Mouse (Mus musculus): ENCODE results near the gene Prkcd.
A peak's percentile ranks its signal among the peaks of the same experiment; 100 is the strongest.

The Prkcd gene

GRCm38 (mm10) chr14:30633708-30634107, 7.7 kb upstream of the Prkcd start:
- no peak for DNase-seq

DNA sequence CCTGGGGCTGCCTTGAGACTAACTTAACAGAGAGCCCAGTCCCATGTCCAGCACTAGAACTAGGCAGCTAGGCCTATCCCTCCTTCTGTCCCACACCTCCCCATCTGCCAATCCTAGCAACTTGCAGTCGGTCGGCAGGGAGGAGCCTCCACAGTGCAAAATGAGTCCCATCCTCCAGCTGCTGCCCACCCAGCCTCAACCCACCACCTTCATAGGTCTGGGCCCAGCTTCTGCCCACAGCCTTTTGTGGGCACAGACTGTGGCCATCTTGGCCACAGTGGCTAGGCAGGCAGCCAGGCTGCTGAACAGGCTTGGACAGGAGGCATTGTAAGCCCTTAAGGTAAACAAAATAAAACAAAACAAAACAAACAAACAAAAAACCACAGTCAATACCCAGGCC, 5.8 kb upstream of the Prkcd start:
- peak; percentile 34 to 35 for DNase-seq

DNA sequence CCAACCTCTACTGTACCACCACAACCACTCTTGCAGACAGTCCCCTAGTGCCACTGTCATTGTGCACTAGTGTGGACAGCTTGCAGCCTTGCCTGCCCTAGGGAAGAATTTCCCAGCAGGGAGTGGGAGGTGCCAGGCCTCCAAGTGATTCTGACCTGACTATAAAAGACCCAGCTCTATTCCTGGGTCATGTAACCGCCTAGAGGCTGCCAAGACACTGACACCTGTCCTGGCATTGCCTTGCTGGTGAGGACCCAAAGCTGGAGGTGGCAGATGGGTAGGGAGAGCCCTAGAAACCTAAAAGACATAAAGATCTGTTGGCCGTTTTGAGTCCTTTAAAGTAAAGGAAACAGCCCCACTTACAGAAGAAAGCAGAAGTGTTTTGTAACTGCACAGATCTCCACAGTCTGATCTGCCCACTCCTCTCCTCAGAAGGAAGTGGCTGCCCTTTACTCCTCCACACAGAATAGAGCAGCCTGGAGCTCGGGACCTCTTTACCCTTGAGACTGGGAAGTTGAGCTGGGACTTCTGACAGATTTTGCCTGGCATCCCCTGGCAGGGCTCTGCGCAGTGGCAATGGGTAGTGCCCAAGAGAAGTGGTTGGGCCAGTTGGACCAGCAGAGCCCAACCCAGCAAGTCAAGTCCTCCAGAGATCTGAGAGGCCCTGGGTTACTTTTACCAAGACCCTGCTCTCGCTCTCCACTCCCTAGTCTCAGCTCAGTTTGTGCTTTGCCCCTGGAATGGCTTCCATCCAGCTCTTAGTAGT, 5.0 kb upstream of the Prkcd start:
- DNase-seq, result peak; percentile 33 to 41

DNA sequence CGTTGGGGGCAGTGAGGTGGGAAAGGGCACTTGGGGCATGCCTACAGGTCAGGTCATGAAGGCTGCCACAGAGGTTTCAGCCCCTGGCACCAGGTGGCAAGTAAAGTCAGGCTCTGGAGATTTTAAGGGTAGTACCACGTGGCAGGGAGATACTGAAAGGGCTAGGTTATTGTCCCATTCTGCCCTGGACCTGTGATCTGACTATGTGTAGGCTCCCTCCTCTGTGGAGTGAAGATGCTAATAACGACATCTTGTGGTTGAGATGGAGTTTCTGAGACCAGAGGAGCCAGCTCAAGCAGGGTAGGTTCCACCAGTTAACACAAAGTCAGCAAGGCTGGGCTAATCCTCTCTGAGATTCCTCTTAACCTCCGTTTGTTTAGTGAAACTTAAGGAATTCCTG, 3.8 kb upstream of the Prkcd start:
- no peak for DNase-seq

DNA sequence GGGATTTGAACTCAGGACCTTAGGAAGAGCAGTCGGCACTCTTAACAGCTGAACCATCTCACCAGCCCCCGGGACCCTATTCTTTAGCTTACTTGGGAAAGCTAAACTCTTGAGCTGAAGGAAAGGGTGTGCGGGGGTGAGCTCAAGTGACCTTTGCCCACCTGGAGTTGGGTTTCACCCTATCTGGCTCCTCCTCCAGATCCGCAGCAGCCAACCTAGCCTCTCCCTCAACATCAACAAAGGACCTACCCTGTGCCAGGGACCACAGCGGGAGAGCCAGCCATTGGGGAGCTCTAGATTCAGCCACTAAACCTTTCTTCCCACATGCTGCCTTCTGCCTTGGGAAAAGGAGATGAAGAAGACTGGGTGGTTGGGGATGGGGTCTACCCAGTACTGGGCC, 2.2 kb upstream of the Prkcd start:
- DNase-seq, result no peak

GRCm38 (mm10) chr14:30626756-30627742, 1.0 kb upstream of the Prkcd start:
- DNase-seq, result no peak

- DNase-seq, result peak in 1 of 2 experiments; percentile 39
Observed at GRCm38 (mm10) chr14:30625131-30625807, 741 bp downstream of the Prkcd start.

GRCm38 (mm10) chr14:30624277-30624721, 1.7 kb downstream of the Prkcd start:
- peak in 1 of 2 experiments; percentile 38 for DNase-seq

- DNase-seq, result no peak
Observed at GRCm38 (mm10) chr14:30622556-30622955, 3.5 kb downstream of the Prkcd start.

DNA sequence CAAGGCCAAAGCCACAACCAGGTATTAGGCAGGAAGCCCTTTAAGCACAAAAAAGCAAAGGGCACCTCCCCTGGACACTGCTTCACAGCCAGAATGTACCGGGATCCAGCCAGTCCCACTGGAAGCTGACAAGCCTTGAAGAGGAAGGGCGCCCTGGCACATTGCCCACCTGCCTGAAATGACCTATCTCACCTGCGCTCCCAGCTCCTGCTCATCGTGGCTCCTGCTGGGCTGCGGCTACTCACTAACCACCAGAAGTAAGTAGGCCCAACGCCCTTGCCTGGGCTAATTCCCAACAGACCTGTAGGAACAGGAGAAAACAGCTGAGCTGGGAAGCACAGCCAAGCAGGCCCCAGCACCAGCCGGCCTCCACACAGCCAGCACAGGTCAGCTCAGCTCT, 3.9 kb downstream of the Prkcd start:
- peak; percentile 37 to 51 for DNase-seq

GRCm38 (mm10) chr14:30619982-30620578, 5.9 kb downstream of the Prkcd start:
- DNase-seq, result peak; percentile 46 to 52

- no peak for DNase-seq
Observed at GRCm38 (mm10) chr14:30618746-30619275, 7.2 kb downstream of the Prkcd start.

- DNase-seq, result no peak
Observed at GRCm38 (mm10) chr14:30616751-30617150, 9.3 kb downstream of the Prkcd start.

- DNase-seq, result no peak
Observed at GRCm38 (mm10) chr14:30612962-30613715, 12.9 kb downstream of the Prkcd start.

- peak; percentile 75 to 94 for DNase-seq
Observed at GRCm38 (mm10) chr14:30612523-30612922, 13.5 kb downstream of the Prkcd start.

DNA sequence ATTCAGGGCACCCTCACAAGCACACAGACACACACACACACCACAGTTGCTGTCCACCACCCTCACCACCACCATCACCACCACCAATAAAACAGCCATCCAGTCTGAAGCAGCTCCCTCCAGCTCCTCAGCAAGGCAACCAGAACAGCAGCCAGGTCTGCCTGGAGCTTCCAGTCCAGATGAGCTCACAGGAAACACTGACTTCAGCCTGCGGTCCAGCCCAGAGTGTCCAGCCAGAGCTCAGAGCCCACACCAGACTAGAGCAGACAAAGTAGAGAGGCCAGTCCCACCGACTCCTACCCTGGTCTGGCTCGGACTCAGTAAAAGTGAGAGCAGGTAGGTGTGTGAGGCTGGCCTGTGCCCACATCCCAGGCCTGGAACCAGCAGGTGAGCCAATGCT, 15.1 kb downstream of the Prkcd start:
- DNase-seq, result no peak

- DNase-seq, result no peak
Observed at GRCm38 (mm10) chr14:30610304-30610703, 15.7 kb downstream of the Prkcd start.

DNA sequence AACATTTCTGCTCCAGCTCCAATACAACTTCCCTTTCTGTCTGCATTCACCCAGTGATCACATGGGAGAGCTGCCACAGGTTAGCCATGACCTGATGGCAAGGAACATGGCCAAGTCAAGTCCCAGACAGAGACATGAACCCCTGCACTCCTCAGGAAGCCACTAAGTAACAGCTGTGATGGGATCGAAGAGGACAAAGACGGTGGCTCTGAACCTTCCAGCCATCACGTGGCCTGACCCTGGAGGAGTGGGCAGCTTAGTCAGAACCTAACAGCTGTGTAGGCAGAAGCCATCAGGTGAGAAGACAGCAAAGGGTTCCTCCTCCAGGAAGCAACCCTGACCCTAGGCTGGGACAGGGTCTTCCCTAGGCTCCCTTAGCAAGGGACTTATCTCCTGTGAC, 16.5 kb downstream of the Prkcd start:
- DNase-seq, result no peak

- DNase-seq, result peak; percentile 44 to 62
Observed at GRCm38 (mm10) chr14:30608176-30608575, 17.8 kb downstream of the Prkcd start.

DNA sequence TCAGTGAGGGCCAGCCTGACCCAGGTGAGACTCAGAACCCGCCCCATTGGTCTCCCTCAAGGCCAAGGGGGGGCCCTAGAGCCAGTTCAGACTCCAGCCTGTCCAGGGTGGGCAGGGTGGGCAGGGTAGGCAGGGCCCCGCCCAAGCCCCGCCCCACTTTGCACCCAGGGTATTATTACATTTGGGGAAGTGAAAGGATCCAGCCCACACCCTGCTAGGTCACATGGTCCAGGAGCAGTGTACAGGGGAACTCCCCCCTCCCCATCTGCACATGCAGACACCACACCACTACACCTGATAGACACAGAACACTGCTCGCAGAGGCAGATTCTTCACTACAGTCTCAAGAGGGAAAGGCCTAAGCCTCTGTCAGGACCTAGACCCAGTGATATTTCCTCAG, 18.3 kb downstream of the Prkcd start:
- DNase-seq, result no peak

DNA sequence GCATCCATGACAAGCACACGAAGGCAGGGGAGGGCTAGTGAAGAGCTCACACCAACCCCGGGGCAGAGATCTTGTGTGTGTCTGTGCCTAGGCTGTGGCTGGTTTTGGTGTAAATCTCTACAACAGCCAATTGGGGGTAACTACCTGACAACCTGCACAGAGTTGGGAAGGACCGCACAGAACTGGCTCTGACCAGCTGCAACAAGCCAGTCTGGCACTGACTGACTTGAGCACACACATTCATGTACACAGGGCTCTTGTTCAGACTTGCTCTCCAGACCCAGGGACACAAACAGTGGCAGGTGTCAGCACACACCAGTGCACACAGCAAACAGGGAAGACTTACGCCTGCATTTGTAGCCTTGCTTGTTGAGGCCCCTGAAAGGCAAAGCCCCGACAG, 19.2 kb downstream of the Prkcd start:
- no peak for DNase-seq

- DNase-seq, result no peak
Observed at GRCm38 (mm10) chr14:30597142-30597541, 28.9 kb downstream of the Prkcd start.

Data from cerebellum, postnatal 14 days (tissue).